Mouse (Mus musculus): ENCODE measurements around the gene Vax1. TPM values are rescaled to one million over a fixed set of nuclear protein-coding genes. Genes with fewer than 3 reads are reported as not detected.

Gene Vax1
- total RNA-seq, 4 experiments from 2014 or later, result 0.86 to 1.3 (median 1.0) TPM; not detected in 1

DNA sequence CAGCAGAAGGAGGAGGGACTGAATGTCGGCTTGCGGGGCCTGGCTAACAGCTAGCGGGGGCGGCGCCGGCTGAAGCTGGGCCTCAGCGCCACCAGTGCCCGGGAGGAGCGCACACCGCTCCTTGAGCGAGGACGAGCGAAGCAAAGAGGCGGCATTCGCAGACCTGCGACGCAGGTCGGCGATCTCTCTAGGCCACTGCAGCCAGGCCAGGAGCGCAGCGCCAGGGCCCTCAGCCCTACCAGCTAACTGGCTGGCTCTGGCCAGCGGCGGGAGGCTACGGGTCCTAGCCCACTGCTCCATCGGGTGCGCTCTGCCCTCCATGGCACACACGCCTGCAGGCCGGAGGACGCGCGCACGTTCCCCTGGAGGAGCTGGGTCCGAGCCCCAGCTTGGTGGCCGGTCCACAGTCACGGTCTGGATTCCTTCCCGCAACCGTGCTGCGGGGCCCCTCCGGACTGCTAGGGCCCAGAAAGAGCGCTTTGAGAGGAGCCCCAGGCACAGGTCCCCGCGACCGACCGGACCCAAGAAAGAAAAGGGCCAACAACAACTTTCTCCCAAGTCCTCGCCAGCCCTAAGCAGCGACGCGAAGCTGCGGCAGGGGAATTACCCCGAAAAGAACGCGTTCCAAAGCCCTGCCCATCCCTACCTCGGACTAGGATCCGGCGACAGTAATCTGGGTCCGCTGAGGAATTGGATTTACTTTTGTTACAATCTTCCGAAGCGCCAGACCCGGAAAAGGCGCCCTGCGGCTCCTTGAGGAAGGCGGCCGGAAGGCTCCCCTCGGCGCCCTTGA is 517 bp downstream of the Vax1 start:
- DNase-seq (ENCODE audit: low spot score in 2 of 2), result no peak

DNA sequence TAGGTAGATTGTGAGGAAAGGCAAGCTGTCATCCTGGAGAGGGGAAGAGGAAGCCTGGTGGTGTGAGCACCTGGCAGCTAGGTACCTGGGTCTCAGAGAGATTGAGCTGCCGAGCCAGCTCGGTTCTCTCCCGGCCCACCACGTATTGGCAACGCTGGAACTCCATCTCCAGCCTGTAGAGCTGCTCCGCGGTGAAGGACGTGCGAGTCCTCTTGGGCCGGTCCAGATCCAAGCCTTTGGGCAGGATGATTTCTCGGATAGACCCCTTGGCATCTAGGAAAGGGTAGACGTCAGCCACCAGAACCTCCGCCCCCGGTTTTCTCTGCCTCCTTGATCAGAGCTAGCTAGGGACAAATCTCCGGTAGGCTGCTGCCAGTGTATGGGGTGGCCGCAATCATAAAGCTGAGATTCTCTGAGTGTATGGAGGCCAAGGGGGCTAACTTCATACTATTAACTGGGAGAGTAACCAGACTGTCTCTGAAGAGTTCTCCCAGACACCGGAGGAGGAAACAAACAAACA is 1.4 kb downstream of the Vax1 start:
- DNase-seq (ENCODE audit: low spot score in 2 of 2), result no peak

DNA sequence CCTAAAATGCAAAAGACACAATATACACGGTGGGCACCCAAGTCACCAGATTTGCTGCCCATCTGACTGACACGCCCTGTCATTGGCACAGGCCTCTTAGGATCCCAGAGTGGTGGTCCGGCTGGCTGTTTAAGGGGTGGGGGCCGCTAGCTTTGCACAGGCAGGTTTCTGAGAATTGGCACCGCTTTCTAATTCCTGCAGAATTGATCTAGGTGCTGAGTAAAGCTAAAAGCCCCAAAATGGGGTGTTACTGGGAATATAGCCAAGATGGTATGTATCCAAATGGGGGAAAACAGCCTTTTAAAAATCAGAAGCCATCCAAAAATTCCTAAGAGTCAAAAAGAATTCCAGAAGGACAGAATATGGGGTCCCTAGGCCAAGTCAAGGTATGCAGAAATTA is 2.0 kb downstream of the Vax1 start:
- DNase-seq (ENCODE audit: low spot score in 2 of 2), result no peak

DNA sequence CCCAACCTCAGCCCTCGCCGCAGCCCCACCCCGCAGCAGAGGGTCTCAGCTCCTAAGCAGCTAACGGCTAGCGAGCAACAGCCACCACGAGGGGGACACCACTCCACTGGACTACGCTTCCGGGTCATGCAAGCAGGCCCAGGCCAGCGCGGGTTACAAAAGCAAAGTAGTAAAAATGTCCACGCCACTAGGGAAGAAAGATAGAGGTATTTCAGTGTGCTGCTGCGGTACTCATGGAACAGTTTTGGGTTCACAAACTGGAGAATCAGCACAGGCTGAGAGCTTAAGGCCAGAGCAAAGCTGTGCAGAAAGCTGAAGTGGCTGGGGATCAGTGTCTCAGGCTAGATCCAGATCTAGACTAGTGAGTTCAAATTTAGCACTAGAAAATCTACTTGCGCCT is 3.0 kb downstream of the Vax1 start:
- no peak for DNase-seq (ENCODE audit: low spot score in 2 of 2)

DNA sequence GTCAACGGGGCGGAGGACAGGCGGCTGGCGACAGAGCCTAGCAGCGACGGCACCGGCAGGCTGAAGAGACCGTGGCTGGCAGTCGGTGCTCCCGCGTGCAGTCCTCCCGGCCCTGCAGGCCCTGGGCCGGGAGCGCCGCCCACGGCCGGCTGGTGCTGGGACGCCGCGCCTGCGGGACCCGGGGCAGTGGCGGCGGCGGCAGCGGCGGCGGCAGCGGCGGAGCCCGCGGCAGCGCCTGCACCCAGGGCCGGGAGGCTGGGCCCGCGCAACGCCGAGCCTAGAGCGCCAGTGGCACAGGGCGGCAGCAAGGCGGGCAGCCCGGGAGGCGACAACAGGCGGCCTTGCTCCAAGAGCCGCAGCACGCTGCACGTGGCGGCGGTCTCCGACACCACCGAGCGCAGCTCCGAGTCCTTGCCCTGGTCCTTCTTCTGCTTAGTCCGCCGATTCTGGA is 3.5 kb downstream of the Vax1 start:
- DNase-seq (ENCODE audit: low spot score in 2 of 2), result no peak

DNA sequence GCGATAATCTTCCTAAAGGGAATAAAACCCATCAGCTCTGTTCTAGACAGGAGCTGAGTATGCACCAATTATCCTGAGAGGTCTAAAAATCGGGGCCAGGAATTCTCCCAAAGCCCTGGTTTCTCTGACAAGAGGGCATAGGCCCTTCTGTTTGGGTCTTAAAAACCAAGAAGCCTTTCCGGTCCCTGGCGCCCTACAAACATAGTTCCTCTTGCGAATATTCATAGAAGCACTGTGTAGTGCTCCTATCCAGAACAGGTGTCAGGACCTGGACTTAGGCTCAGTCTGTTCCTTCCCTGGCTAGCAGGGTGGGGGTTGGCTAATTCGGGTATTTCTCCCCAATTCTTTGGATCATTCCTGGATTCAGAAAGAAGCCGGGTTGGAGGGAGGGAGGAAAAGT is 4.3 kb downstream of the Vax1 start:
- DNase-seq (ENCODE audit: low spot score in 2 of 2), result no peak

DNA sequence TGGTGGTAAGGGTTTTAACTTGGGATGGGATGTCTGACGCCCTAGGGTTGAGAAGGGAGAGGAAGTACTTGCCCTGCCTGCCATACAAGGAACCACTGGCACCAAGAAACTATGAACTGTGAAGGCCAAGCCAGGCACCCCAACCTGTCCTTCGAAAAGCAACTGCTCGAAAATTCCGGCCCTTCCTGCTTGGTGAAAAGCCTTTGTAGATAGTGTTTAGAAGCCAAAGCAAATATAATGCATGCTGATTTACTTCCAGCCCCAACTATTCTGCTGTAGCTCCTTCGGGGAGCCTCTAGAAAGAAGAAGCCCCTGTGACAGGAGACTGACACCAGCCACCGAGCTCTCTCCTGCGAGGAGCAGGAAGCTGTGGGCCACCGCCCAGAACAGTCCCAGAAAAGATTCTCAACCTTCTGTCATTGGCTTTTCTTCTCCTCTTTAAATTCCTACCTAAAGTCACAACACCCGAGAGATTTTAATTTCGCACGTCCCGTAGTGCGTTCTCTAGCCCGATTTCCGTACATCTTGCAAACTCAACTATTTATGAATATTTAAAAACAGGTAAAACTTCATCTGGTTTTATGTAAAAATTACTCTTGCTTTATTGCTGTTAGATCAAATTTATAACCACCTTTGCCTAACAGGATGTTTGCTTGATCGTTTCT is 4.8 kb downstream of the Vax1 start:
- DNase-seq (ENCODE audit: low spot score in 2 of 2), result no peak

DNA sequence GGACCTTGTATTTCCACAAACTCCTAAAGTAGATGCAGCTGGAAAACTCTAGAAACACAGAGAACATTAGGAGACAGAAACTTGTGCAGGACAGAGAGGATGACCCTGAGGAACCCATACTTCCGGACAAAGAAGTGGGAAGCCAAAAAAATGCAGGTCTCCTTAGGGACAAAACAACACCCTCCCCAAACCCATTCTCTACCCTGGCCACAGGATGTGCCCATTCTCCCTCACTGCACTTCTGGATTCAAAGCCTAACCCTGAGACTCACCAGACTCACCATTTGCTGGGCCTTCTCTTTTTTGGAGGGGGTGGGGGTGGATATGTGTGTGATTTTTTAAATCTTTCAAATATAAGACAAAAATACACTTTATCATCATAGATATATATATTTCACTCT is 5.7 kb downstream of the Vax1 start:
- DNase-seq (ENCODE audit: low spot score in 2 of 2), result no peak

DNA sequence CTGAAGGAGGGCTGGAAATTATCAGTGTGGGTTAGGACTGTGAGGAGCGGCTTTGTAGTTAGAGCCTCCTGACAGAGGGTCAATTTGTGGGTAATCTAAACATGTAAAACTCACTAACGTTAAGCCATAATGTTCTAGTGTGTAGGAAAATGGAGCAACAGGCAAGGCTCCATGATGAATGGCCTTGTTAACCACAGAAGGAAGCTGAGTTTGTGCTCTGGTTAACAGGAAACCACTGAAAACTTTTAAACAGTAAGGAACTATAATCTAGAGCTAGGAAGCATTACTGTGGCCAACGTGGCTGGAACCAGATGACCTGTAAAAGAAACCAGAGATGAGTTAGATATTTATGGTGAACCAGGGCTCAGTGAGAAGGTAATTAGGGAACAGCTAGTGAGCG is 13.2 kb downstream of the Vax1 start:
- no peak for DNase-seq (ENCODE audit: low spot score in 2 of 2)

DNA sequence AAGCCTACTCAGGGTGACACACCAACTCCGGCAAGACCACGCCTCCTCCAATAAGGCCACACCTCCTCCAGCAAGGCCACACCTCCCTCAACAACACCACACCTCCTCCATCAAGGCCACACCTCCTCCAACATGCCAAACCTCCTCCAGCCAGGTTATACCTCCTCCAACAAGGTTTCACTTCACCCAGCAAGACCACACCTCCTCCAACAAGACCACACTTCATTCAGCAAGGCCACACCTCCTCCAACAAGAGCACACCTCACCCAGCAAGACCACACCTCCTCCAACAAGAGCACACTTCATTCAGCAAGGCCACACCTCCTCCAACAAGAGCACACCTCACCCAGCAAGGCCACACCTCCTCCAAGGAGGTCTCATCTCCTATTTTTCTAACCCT is 15.7 kb downstream of the Vax1 start:
- DNase-seq (ENCODE audit: low spot score in 2 of 2), result no peak

DNA sequence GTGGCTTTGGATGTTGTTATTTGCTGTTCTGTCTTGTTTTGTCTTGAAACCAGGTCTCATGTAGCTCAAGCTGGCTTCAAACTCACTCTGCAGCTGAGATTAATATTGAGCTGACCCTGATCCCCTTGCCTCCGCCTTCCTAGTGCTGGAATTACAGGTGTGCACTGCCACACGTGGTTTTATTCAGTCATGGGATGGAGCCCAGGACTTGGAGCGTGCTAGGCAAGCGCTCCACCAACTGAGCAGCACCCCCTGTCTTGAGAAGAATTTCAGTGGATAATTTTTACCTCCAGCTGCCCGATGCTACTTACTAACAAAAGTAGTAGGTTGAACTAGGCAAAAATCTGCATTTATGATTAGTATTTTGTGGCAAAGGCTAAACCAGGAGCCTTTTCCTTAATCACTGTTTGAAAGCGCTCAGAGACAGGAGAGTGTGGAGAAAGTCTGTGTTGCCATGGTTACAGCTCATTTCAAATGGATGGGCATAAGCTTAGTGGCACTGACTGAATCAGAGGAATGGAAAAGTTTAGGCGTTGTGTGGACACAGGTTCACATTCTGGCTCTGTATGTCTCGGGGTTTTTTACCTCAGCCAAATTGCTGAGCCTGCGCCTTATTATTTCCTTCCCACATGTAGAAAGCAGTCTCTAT is 24.2 kb downstream of the Vax1 start:
- peak in 1 of 2 experiments; percentile 28 for DNase-seq (ENCODE audit: low spot score in 2 of 2)

DNA sequence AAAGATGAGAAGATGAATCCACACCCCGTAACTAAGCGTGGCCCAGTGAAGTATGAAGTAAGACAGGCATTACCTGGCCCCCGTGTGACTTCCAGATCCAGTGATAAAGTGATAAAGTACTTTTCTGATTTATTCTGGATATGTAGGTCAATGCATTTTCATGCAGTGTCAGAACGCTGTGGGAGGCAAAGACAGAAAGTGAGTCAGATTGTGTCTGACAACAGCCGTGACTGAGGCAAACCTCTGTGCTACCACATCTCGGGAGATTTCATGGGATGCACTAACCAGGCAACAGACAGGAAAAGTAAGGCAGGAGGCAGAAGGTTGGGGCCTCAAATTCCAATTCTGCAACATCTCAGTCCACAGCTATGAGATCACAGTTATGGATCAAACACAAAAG is 24.8 kb downstream of the Vax1 start:
- DNase-seq (ENCODE audit: low spot score in 2 of 2), result no peak

DNA sequence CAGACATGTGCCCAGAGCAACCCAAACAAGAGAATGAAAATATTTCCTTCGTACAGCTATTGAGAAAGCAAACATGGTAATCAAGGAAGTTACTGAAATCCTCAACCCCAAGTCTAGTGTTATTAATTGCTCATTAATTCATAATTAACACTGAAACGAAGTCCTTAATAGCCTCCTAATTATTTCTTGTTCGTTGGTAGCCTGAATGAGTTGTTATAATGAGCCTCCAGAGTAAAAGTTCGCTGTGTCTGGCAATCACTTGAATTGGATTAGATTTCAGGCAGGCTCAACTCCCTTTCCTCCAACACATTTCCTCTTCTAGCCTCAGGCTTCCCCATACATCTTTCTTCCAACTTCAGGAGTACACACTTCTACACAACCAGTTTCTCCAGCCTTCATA is 27.6 kb downstream of the Vax1 start:
- DNase-seq (ENCODE audit: low spot score in 2 of 2), result no peak

DNA sequence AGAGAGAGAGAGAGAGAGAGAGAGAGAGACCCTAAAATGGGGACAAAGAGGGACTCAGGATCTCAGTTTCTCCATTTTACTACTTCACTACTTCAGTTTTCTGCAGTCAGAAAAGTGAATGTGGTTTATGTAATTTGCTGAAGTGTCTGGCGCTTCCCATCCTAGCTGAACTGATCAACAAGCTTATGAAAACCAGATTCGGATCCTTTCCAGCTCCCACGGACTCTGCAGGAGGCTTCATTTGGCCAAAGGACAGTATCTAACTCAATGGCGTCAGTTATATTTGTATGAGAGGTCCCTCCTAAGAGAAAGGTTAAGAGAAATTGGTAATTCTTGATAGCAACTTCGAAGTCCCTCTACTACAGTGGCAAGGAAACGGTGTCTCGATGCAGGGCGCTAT is 34.5 kb downstream of the Vax1 start:
- DNase-seq (ENCODE audit: low spot score in 2 of 2), result no peak

DNA sequence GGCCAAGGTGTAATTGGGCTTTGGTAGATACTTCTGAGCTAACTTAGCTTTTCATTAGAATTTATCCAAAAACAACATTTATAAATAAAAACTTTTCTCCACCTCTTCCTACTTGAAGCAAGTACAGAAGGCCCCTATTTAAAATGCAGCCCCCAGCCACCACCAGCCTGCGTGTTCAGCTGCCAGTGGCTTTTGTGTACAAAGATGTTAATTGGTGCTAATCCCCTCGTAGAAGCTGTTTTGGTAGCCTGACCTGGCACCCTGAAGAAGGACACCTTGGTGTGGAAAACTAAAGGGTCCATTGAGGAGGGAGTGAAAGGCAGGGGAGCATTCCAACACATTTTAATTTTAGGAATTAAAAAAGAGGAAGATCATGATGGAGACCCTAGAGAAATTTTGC is 34.9 kb downstream of the Vax1 start:
- DNase-seq (ENCODE audit: low spot score in 2 of 2), result no peak

DNA sequence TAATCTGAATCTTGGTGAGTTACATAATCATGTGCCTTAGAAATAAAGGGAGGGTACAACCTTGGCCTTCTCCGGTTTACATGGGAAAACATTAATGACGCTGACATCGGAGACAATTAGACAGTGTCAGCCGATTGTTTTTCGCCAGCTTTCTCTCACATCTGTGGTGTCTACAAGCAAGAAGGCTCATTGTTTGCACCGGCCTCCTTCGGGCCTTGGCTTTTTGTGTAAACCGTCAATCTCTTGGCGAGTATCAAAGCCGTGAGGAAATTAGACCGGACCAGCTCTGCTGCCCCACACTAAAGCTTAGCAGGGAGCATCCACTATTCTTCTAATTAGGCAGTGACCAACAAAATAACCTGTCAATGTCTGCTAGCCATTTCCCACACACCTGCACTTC is 36.7 kb downstream of the Vax1 start:
- no peak for DNase-seq (ENCODE audit: low spot score in 2 of 2)

DNA sequence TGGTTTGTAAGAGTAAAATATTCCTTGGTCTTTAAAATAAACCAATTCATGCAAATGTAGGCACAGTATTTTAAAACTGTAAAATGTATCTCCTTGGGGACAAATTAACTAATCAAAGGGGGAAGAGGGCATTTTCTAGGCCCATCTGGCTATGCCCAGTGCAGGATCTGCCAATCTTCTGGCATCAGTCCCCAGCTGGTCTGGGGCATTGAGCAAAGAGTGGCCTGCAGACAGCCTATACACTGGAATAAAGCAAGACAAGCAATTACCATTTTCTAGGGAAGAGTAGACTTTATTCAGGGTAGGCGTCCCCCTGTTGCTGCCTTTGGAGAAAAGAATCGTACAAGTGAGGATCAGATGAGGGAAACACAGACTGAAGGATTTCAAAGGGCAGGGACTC is 40.2 kb downstream of the Vax1 start:
- no peak for DNase-seq (ENCODE audit: low spot score in 2 of 2)

DNA sequence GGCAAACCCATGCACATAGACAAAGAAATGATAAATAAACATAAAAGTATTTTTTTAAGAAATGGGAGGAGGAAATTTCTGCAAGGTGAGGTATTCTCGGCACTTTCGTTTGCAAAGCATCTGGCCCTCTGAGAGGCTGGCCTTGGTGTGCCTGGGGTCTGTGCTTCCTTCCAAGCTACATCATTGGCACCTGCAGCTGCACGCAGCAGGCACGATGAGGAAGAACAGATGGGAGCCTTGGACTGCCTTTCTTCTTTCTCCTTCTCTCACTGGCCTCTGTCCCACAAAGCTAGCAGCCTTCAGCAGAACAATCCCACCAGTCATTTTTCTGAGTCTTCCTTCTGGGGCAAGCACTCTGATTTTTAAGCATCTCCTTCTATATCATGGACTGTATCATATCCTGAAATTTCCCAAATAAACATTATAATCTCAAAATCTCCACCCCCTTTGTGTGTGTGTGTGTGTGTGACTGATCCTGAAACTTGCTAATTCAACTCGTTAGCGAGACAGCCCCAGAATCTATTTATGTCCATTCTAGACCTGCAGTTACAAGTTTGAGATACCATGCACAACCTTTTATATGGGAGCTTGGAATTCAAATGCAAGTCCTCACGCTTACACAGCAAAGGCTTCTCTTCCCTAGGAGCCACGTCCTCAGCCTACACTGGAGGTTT is 41.2 kb downstream of the Vax1 start:
- no peak for DNase-seq (ENCODE audit: low spot score in 2 of 2)

DNA sequence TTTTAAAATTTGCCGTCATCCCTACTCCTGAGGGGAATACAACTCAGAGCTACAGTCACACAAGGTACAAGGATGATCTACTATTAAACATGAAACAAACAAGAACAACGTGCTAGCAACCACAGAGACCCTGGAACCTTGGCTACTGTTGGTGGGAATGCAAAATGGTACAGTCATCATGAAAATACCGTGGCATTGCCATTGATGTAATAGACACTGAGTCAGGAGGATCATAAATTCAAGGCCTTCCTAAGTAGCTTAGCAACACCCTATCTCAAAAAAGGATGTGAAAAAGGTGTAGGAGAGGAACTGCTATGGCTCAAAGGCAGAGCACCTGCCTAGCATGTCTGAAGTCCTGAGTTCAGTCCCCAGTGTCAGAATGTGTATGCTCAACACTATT is 42.4 kb downstream of the Vax1 start:
- no peak for DNase-seq (ENCODE audit: low spot score in 2 of 2)
